Mouse (Mus musculus): ENCODE measurements around the gene Tlr8.
A peak's percentile ranks its signal among the peaks of the same experiment; 100 is the strongest.
"Not testable (repeated sequence)": the region's sequence is repeated elsewhere in the genome, so short reads cannot be mapped to it uniquely, and the experiment has no call there.

Tlr8 gene

DNA sequence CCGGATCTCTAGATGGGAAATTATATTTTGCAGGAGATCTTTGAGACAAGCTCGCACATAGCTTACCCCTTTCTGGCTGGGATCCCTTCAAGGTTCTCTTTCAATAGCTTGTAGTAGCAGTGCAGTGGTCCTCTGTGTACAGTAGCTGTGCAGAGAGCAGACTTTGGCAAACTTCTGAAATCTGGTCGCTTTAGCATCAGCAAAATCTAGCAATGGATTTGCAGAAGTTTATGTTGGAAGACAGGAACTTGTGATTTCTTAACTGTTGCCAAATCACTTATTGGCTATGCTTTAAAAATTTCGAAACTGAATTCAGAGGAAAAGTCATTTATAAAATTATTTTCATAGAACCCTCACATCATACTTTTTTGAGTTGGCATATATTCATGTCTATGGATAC lies at the start of gene Tlr8:
Tlr8 (minus strand) TSS at position 244 of the 400 bp plus-strand sequence.
- no peak for DNase-seq (ENCODE audit: low read depth, low spot score)

DNA sequence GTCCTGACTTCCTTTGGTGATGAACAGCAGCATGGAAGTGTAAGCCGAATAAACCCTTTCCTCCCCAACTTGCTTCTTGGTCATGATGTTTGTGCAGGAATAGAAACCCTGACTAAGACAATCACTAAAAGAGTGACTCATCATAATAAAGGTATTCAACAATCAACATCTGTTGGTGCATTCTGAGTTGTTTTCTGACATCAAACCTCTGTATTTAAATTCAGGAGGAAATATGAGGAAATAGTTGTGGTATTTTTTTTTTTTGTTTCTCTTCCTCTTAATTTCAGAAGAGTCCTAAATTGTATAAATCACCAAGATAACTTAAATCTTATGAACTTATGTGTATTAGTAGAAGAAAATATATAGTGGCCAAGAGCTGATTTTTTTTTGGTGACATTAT lies 37.9 kb upstream of the Tlr8 start:
- not testable (repeated sequence) for DNase-seq (ENCODE audit: low read depth, low spot score)

DNA sequence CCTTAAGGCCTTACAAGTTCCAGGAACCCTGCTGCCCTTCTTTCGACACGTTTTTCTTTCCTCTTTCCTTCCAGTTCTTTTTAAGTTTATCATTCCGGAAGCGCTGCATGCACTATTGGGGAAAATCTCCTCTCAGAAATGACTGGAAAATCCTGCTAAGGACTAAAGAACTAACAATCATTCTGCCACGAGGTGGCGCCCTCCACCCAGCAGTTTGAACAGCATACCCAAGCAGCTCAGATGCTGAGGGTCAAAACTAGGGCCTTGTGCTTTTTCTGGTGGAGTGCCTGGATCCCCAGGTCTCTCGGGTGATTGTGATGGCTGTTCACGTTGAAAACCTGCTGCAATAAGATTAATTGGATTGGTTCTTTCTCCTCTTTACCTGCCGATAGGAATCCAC lies 12.8 kb upstream of the Tlr8 start:
- peak; percentile 64 for DNase-seq (ENCODE audit: low read depth, low spot score)

DNA sequence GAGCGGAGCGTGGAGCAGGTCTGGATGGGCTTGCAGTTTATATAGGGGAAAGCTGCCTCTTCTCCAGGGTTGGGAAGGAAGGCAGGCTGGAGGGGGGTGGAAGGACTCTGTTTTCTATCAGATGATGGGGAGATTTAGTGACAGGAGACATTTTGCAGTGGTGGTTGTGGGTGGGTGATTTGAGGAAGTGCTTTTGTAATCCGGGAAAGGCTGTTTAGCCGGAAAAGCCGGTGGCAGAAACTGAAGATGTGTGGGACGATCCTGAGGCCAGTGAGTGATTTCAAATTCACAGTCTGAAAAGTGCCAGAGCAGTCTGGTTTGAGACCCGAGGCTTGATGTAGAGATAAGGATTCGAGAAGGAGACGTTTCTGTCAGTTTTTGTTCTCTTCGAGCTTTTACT lies 12.4 kb upstream of the Tlr8 start:
- DNase-seq (ENCODE audit: low read depth, low spot score) = no peak

DNA sequence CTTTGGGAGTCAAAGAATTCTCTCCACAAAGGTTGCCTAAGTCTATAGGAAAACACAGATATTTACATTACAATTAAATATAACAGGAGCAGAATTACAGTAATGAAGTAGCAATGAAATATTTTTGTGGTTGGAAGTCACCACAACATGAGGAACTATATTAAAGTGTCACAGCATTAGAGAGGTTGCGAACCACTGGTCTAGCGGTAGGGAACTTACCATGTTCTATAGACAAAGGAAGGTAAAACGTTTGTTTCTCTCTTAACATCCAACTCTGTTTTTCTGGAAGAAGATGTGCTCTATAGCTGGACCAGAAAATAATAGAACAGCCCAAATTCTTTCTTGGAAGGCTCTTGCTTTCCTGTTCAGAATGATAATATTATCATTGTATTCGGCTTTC lies 599 bp downstream of the Tlr8 start:
- no peak for DNase-seq (ENCODE audit: low read depth, low spot score)

DNA sequence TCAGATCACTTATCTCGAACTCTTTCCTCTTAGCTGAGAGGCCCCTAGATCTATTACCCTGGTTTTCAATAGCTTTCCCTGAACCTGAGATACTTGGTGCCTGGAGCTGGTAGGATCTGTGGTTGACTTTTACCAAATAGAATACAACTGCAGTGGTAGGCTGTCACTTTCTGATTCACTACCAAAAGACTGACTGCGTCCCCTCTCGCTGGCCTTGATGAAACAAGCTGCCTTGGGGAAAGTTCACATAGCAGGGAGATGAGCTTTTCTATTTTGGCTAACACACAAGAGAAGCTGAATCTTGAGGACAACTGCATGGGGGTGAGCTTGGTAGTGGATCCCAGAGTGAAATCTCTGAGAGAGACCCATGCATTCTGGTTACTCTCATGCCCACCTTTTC lies 22.4 kb downstream of the Tlr8 start:
- no peak for DNase-seq (ENCODE audit: low read depth, low spot score)

DNA sequence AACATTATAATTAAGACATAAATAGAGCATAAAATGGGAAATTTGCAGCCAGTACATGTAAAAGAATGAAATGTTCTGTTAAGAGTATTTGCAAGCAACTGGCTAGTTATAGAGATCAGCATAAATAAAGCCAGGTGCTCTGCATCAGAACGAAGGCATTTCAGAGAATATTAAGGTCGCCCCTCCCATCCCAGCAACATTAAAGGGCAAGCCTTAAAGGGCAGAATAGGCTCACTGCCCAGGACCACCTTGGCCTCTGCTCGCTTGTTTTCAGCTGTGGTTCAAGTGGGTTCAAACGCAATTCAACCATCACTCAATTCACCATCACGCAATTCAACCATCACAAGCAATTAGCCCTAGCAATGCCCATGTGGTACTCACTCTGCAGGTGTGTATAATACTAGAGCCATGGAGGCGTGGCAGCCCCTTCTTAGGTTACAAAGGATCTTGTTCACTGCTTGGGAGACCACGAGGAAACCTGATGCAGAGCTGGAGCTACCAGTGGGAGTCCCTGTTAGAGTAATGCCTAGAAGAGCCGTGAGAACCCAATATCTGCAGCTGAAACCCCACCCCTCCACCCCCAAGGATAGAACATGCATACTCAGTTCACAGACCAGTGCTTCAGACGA lies 24.7 kb downstream of the Tlr8 start:
- DNase-seq (ENCODE audit: low read depth, low spot score) = no peak

DNA sequence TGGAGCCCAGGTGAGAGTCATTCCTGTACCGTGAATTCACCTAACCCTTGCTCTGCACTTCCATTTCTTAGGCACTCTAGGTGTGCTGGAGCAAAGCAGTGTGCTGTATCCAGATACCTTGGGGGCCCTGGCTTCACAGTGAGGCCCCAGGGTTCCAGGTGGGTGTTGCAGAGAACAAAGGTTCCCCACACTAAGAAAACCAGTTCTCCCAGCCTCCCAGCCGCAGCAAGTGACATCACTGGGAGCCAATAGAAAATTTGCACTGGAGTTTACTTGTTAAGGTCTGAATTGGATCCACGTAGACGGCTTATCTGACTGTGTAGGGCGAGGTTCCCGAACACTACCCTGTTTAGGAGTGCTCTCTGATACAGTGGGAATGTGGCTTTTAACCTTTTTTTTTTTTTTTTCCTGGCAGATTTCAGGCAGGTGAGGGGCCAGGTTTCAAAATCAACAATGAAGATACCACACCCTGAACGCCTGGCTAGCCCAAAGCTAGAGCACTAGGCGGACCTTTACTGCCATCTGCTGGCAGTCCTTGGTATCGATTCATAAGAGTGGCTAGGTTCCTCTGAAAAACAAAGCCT lies 30.9 kb downstream of the Tlr8 start:
- DNase-seq (ENCODE audit: low read depth, low spot score) = no peak

DNA sequence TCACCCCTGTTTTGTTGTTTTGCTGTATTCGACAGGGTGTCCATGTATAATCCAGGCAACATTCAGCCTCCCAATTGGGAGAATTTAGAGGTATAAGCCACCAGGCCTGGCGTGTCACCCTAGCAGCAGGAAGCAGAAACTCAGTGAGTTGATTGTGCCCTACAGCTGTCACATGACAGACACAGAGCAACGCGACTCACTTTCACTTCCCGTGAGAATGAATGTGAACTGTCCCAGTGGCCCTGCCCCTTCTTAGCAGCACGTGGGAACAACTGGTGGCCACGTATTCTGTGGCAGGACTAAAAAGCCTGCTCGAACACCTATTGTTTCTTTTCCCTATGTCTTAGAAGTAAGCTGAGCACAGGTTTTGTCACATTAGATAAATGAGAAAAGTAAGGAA lies 33.0 kb downstream of the Tlr8 start:
- DNase-seq (ENCODE audit: low read depth, low spot score) = no peak

DNA sequence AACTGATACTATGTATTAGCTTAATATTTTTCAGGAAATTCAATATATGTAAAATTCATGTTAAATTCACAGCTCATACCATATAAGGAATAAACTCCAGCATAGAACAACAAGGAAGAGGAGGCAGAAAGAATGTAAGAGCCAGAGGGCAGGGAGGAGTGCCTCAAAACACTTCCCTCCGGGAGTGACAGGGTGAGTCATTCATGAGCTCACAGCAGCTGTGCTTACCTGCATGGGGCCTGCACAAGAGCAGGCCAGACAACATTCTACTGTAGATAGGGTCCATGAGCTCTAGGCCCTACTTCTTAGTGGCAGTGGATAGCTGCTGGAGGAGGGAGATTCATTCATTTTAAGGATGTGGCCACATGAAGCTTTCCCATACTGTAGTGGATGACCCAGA lies 34.3 kb downstream of the Tlr8 start:
- no peak for DNase-seq (ENCODE audit: low read depth, low spot score)

DNA sequence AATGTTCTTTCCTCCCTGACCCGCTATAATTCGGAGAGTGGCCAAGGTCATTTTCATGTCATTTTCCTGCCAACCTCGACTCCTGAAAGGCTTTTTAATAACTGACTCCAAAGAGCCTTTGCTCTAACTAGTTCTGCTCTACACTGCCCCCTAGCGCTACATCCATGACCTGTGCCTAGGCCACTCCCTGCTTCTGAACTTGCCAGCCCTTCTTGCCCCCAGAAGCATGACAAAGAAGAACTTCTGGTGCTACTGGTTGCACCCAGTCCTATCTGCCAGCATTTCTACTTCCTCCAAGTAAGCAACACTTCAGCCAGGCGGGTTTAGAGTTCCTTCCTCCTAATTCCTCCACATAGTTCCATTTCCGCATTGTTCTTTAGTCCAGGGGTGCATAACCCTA lies 34.9 kb downstream of the Tlr8 start:
- DNase-seq (ENCODE audit: low read depth, low spot score) = no peak

DNA sequence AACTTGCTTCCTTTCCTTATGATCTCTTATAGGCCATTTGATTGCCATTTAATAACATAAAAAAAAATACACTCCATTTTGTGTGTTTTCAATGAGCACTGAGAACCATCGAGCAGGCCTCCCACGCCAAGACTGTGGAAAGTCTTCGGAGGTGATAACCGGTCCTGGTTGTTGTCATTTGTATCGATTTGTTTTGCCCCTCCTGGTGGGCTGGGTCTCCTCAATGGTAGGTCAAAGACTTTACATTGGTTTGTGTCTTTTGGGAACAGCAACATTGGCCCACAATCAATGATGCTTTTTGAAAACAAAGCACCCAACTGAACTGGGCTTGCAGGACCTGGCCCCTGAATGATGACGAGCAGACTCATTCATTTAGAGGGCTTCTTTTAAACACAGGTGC lies 36.4 kb downstream of the Tlr8 start:
- DNase-seq (ENCODE audit: low read depth, low spot score) = no peak

DNA sequence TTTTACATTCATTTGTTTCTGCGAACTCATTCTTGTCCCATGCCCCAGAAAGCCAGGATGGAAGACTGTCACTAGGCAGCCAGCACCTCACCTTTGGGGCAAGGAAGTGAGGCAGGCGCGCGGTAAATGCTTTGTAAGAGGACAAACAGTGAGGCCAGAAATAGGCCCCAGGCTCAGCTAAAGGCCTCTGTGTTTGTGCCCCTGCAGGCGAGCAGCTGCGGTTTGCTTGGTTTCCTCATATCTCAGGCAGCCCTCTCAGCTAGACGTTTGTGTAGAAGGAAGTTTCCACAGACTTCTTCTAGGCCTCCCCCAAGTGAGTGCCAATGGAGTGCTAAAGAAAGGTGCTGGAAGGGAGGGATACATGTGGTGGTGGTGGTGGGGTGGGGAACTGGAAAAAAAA lies 37.0 kb downstream of the Tlr8 start:
- no peak for DNase-seq (ENCODE audit: low read depth, low spot score)

DNA sequence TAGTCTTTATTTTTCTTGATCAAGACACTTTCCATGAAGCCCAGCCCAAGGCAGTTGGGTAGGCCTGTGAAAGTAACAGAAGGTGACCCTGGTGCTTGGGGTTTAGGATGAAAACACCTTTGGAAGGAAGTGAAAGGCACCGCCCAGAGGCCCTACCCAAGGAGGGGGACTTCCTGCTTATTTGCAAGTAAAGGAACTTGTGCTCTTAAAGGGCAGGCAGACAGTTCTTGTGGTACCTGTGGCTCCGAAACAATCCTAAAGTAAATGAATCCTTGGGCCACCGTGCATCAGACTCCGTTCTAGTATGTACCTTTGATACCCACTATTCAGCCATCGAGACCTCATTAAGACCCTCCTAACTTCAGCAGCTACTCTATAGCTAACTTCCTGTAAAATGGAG lies 37.6 kb downstream of the Tlr8 start:
- DNase-seq (ENCODE audit: low read depth, low spot score) = no peak

DNA sequence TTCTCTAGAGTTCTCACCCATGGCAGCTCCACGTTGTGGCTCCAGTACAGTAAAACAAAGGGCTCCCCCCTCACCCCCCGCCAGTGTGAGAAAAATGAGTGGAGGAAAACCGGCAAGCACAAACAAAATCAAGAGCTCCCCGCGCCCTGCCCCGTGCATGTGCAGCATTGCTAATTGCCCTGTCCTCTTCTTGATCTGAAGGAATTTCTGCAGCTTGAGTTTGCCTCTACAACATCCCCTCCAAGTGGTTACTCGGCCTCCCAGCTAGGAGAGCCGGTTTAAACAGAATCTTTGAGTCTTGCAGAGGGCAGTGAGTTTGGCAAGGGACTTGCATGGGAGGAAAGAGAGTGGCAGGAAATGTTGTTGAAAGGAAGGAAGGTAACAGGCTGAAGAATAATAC lies 51.4 kb downstream of the Tlr8 start:
- DNase-seq (ENCODE audit: low read depth, low spot score) = no peak

DNA sequence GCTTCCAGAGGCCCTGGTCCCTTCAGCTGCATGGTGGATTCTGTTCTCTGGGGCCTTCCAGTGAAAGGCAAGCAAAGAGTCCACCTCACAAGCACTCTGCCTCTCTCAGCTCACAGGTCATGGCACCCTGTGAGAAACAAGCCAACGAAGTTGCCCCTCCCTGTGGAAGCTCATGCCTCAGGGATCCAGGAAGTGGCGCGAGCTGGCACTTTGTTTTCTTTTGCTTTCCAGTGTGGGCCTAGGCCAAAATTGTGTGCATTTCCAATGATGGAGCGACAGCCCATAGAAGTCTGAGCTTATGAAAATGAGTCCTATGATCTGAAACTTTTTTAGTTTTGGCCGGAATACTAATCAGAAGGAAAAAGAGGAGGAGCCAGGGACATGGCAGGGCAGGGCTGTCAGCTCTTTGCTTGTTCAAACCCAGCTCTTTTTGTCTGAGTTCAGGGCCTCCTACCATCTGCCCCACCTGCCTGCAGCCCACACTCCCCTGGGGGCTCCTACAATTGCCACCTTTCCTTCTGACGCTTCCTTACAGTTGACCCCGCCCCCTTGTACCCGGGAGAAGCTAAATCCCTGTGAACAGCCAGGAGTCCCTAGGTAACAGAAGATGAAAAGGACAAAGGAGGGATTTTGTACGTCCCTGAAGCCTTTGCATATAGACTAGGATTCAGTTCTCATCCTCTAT lies 52.1 kb downstream of the Tlr8 start:
- DNase-seq (ENCODE audit: low read depth, low spot score) = no peak

DNA sequence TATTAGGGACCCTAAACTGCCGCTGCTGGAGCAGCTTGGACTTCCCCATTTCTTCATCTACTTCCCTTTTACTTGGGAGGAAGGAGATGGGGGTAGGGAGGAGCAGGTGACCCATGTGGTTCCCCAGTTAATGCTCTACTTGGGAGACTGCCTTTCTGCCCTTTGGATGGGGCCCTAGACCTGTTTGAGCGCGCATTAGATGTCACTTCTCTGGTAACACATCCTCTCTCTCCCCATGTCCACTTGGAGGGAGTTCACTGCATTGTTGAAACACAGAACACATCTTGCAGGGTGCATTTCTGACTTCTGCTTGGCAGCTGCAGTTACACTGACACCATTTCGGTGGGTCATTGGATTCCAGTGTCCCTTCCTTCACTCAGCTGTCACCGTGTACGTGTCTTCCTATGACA lies 53.8 kb downstream of the Tlr8 start:
- DNase-seq (ENCODE audit: low read depth, low spot score) = no peak

DNA sequence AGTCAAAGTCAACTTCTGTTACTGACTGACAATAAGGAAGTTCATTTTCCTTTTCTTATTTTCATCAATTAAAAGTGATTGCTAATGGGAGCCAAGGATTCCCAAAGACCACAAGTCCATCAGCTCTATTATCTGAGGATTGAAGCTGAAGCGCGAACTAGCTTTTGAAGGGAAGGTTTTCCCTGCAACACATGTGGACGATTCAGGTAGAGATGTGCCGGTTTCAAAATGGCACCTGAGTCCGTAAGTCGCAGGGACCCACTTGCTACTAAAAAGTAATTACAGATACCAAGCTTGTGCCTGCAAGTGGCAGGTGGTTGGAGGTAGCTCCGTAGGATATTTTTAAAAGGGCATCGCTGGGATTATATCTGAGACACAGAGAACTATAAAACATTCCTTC lies 54.3 kb downstream of the Tlr8 start:
- no peak for DNase-seq (ENCODE audit: low read depth, low spot score)

DNA sequence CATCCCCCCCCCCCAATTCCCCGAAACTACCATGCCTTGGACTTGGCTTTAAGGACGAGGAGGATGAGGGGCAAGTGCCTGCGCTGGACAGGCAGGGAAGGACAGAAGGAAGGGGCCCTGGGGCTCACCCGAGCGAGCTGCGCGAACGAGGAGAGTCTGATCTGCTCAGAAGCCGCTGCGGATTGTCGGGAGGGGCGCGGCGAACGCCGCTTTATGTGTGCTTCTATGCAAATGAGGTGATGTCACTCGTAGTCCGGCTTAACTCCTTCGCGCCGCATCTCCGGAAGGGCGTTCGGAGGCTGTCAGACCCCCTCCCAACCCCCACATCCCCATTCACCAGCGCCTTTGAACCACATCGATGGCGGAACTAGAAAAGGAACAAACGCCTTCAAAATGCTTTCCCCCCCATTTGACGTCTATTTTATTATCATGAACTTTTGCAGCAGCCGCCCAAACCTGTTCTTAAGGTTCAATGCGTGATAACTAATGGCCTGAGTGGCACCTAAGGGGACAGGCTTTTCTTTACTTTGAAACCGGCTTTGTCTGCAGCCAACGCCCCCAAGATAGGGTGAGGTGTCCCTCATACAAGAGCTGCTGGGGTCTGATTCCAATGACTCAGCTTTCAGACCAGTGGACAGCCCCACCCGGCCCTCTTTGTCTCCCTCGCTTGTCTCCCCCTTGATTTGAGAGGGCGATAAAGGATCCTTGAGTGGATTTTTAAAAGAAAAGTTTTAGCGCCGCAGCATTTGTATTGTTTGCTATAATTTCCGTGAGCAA lies 55.0 kb downstream of the Tlr8 start, which contains the start of gene Tmsb4x:
Tmsb4x (minus strand) TSS at position 338 of the 777 bp plus-strand sequence.
- peak; percentile 64 for DNase-seq (ENCODE audit: low read depth, low spot score)

DNA sequence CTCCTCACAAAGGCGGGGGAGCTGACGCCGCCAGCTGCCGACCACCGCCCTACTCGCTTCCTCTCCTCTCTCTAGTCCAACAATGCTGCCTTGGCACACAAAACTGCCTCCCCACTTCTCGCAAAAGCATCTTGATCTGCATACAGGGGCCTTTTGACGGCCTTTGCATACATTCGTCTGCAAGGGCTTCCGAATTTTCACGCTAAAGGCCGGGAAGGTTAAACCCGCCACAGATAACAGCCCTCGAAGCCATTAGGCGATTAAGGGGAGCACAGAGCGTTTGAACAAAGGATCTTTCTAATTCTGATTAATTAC lies 55.7 kb downstream of the Tlr8 start:
- DNase-seq (ENCODE audit: low read depth, low spot score) = no peak

DNA sequence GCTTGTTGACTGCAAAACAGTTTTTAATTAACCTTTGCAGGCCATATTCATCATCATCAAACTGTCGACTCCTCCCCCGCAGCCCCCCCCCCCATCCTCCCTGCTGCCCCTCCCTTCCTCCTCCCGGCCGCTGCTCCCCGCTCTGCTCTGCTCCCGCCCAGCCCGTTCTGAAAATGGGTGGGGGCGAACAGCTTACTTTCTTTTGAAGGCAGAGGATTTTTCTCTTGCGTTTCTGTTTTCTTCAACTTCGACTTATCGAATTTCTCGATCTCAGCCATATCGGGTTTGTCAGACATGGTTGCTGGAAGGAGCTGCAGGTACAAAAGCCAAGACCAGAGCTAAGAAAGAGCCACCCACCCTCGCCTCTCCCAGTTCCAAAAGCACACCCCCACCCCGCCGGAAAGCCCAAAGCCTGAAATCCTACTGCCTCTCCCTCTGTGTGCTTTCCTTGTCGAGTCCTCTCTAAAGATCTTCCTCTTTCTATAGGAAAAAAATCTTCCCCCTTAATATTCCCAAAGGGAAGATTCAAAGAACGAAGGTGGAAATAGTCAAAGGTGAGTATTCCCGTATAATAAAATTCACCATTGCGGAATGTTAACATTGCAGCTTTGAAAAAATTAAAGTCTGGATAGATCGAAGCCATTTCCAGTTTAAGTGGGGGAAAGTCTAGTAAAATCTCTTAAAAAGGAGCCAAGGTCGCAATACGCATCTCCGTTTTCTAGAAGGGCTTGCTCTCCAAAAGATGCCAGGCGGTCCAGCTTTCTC lies 56.2 kb downstream of the Tlr8 start:
- DNase-seq (ENCODE audit: low read depth, low spot score) = no peak

All from embryo, embryonic 11.5 days (tissue).